16 mouse cellular contexts compared by ENCODE assay signal in the genomic region with DNA sequence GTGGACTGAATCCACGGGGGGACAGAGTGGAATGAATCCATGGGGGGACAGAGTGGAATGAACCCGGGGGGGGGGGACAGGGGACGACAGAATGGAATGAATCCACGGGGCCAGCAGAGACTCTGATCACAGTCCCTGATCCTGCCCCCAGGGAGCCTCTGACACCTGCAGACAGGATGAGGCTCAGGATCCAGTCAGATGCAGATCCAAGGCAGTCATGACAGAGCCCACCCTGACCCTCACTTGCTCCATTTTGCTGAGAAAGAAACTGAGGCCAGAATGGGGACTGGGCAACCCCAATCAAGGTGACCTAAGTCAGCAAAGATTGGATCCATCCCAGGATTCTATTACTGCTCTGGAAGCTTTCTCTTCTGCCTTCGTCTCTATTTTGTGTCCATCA. TPM values are rescaled to one million over a fixed set of nuclear protein-coding genes. Genes with fewer than 3 reads are reported as not detected.
DNase-seq lines count a peak whose midpoint lies in the region; ATAC-seq and TF ChIP-seq lines count a peak whose summit lies in the region.
"Had no signal": no experiment of that assay in that cellular context is flagged by ENCODE, and none has a peak within 500 bp of the region (broad histone marks: within the 10 kb centered on the region; RNA-seq: fewer than 3 reads in every experiment).

No protein-coding gene starts in this region.

- H3K4me1 ChIP-seq in heart, embryonic 13.5 days = peaks cover 44% of the 10 kb centered on the region
- H3K4me1 ChIP-seq in kidney, embryonic 15.5 days = peaks cover 20% of the 10 kb centered on the region
- H3K4me1 ChIP-seq in E14TG2a.4 (replicated peaks; ENCODE audit: low read depth, low read length) (peaks cover 79% of the 10 kb centered on the region), ES-E14 (ENCODE audit: control insufficient read depth in 2 of 2, insufficient read depth in 2 of 2, low read length in 2 of 2, poor library complexity in 1 of 2) (peaks cover 8 to 29% of the 10 kb centered on the region in 2 experiments; a peak in 3 of 4 replicates)
- H3K4me1 ChIP-seq: hindbrain, embryonic 12.5 days; midbrain, embryonic 12.5 days had no signal

- no peak for DNase-seq in heart, adult 18-20 months
- DNase-seq in kidney, postnatal 14 days = no peak
- no peak for DNase-seq in ES-E14 (ENCODE audit: low read depth, low spot score)
- DNase-seq in cerebellum, adult 18-20 months = no peak
- DNase-seq in thymus, postnatal 0 days (ENCODE audit: low spot score) = no peak
- DNase-seq: cerebellum, postnatal 10 days; liver; right cerebral cortex, adult 18-20 months; thymus, postnatal 36 days had no signal

- 9% methylated on average over 4 of the region's 5 CpGs for WGBS in heart, embryonic 13.5 days
- WGBS in kidney, embryonic 15.5 days = 7% methylated on average over 5 of the region's 5 CpGs

- no peak for ATAC-seq in heart, embryonic 13.5 days (ENCODE audit: extremely low read depth, insufficient number of reproducible peaks, low FRiP score, low TSS enrichment)
- no peak for ATAC-seq in kidney, embryonic 15.5 days (replicated peaks; ENCODE audit: low FRiP score)

- H3K9ac ChIP-seq in heart, embryonic 13.5 days = no peak overlapping the region
- H3K9ac ChIP-seq in kidney, embryonic 15.5 days = no peak overlapping the region
- peak overlapping the region; percentile 75; the same call in 1 of the 2 replicates for H3K9ac ChIP-seq in ES-E14 (ENCODE audit: insufficient read depth, low read depth, low read length, poor library complexity, severe bottlenecking)
- H3K9ac ChIP-seq: hindbrain, embryonic 12.5 days; midbrain, embryonic 12.5 days had no signal

- H3K9me3 ChIP-seq in heart, embryonic 13.5 days = no peaks in the 10 kb centered on the region
- no peaks in the 10 kb centered on the region for H3K9me3 ChIP-seq in kidney, embryonic 15.5 days (replicated peaks)
- H3K9me3 ChIP-seq in E14TG2a.4 (ENCODE audit: low read length) = no peaks in the 10 kb centered on the region
- no peaks in the 10 kb centered on the region for H3K9me3 ChIP-seq in ES-E14 (ENCODE audit: control insufficient read depth, insufficient read depth, low read depth, low read length)
- H3K9me3 ChIP-seq: embryonic facial prominence, embryonic 13.5 days; hindbrain, embryonic 12.5 days; midbrain, embryonic 12.5 days had no signal

- H3K27me3 ChIP-seq in heart, embryonic 13.5 days (replicated peaks) = peaks cover 9% of the 10 kb centered on the region; the same call in 1 of the 2 replicates
- 0 out of 2 replicates have a peak, but pooled peaks cover 2% of the 10 kb centered on the region for H3K27me3 ChIP-seq in kidney, embryonic 15.5 days
- no peaks in the 10 kb centered on the region for H3K27me3 ChIP-seq in E14TG2a.4 (ENCODE audit: insufficient read depth, low read length)

- H3K4me2 ChIP-seq in heart, embryonic 13.5 days = peak overlapping the region; percentile 13; the same call in 1 of the 2 replicates
- peak overlapping the region; percentile 27 for H3K4me2 ChIP-seq in kidney, embryonic 15.5 days
- H3K4me2 ChIP-seq: embryonic facial prominence, embryonic 13.5 days; hindbrain, embryonic 12.5 days; midbrain, embryonic 12.5 days had no signal

- no peak for TF ChIP-seq CTCF in E14TG2a.4 (conservative IDR thresholded peaks at IDR 0.05; ENCODE audit: low read length)

- no peaks in the 10 kb centered on the region for H3K36me3 ChIP-seq in heart, embryonic 13.5 days
- no peaks in the 10 kb centered on the region for H3K36me3 ChIP-seq in kidney, embryonic 15.5 days
- H3K36me3 ChIP-seq in E14TG2a.4 (ENCODE audit: insufficient read depth, low read length) = no peaks in the 10 kb centered on the region
- no peaks in the 10 kb centered on the region for H3K36me3 ChIP-seq in ES-E14 (ENCODE audit: control insufficient read depth, insufficient read depth, low read length, poor library complexity, severe bottlenecking)
- H3K36me3 ChIP-seq: embryonic facial prominence, embryonic 13.5 days; hindbrain, embryonic 12.5 days; midbrain, embryonic 12.5 days had no signal

- in situ Hi-C loops in ES-E14 (cut with MboI; ENCODE audit: low sequenced_read_pairs in 2 of 2, unreplicated experiment in 2 of 2) = no loop called here

- no peak overlapping the region for H3K4me3 ChIP-seq in heart, embryonic 13.5 days
- H3K4me3 ChIP-seq in kidney, embryonic 15.5 days (replicated peaks) = no peak overlapping the region
- H3K4me3 ChIP-seq in E14TG2a.4 (replicated peaks; ENCODE audit: low read length) (peak overlapping the region; percentile 66), ES-E14 (ENCODE audit: insufficient read depth in 1 of 2, low read depth in 1 of 2, low read length in 2 of 2, poor library complexity in 1 of 2, severe bottlenecking in 1 of 2) (peak overlapping the region in 1 of 2 experiments; percentile 6; a peak in 1 of 4 replicates)
- H3K4me3 ChIP-seq: embryonic facial prominence, embryonic 13.5 days; hindbrain, embryonic 12.5 days; midbrain, embryonic 12.5 days; myocyte had no signal

- H3K27ac ChIP-seq in heart, embryonic 13.5 days (replicated peaks) = 0 out of 2 replicates have a peak overlapping the region, but pooled peaks have one; percentile 41
- H3K27ac ChIP-seq in kidney, embryonic 15.5 days = peak overlapping the region; percentile 75
- H3K27ac ChIP-seq in ES-E14 (ENCODE audit: insufficient read depth, low read depth, low read length, poor library complexity, severe bottlenecking) = peak overlapping the region; percentile 99
- H3K27ac ChIP-seq: embryonic facial prominence, embryonic 13.5 days; hindbrain, embryonic 12.5 days; midbrain, embryonic 12.5 days had no signal

TF ChIP-seq in ES-E14, 5 proteins besides CTCF, POLR2A, EP300 and RAD21:
- no peak for TF ChIP-seq HCFC1 (IDR thresholded peaks at IDR 0.05; ENCODE audit: borderline replicate concordance, insufficient read depth, low read length)
- TF ChIP-seq MAFK (IDR thresholded peaks at IDR 0.05; ENCODE audit: insufficient read depth, low read depth, low read length) = no peak
- no peak for TF ChIP-seq ZC3H11A (IDR thresholded peaks at IDR 0.05; ENCODE audit: borderline replicate concordance, low read depth, low read length)
- TF ChIP-seq ZNF384 (IDR thresholded peaks at IDR 0.05; ENCODE audit: low read depth, low read length) = no peak
- no peak for TF ChIP-seq CHD2 (IDR thresholded peaks at IDR 0.05; ENCODE audit: low read depth, low read length)

RNA-seq across cellular contexts. Expression of gene Ergic1, which starts 12.7 kb away (rescaled TPM):
- polyA plus RNA-seq in heart, embryonic 13.5 days (2015; fragmentation: Nextera tagmentation; extraction: Ambion mirVana) = 103 and 121 TPM in 2 replicates
- total RNA-seq in heart, adult 18-20 months (2021) = 10 to 100 TPM; 50.4 to 56.6 TPM
- polyA plus RNA-seq in kidney, embryonic 15.5 days (2015; fragmentation: Nextera tagmentation; extraction: Ambion mirVana) = 124 and 131 TPM in 2 replicates
- total RNA-seq in ES-E14 (2012; rRNA removed) = 97.5 and 142 TPM in 2 replicates
- polyA plus RNA-seq in thymus, postnatal 0 days (2015; fragmentation: Nextera tagmentation; extraction: Ambion mirVana) = 64.6 and 70.2 TPM in 2 replicates

RNA-seq across cellular contexts. Expression of gene Dusp1, which starts 13.4 kb away (rescaled TPM):
- 32.8 and 33.1 TPM in 2 replicates for polyA plus RNA-seq in heart, embryonic 13.5 days (2015; fragmentation: Nextera tagmentation; extraction: Ambion mirVana)
- 10 to 100 TPM; 50.3 to 57.1 TPM for total RNA-seq in heart, adult 18-20 months (2021)
- polyA plus RNA-seq in kidney, embryonic 15.5 days (2015; fragmentation: Nextera tagmentation; extraction: Ambion mirVana) = 23.1 and 24.8 TPM in 2 replicates
- total RNA-seq in ES-E14 (2012; rRNA removed) = 20.0 and 21.2 TPM in 2 replicates
- 22.4 and 26.4 TPM in 2 replicates for polyA plus RNA-seq in thymus, postnatal 0 days (2015; fragmentation: Nextera tagmentation; extraction: Ambion mirVana)

Comparison
In these comparisons a context has a peak if more than half of its experiments do, and no peak if none do; other contexts are left out.
1. H3K27ac ChIP-seq: peak in every context shown above with its lines; median percentile 99 in ES-E14; 75 in kidney, embryonic 15.5 days; 41 in heart, embryonic 13.5 days.